21 mouse cellular contexts compared by ENCODE assay signal in the genomic region with DNA sequence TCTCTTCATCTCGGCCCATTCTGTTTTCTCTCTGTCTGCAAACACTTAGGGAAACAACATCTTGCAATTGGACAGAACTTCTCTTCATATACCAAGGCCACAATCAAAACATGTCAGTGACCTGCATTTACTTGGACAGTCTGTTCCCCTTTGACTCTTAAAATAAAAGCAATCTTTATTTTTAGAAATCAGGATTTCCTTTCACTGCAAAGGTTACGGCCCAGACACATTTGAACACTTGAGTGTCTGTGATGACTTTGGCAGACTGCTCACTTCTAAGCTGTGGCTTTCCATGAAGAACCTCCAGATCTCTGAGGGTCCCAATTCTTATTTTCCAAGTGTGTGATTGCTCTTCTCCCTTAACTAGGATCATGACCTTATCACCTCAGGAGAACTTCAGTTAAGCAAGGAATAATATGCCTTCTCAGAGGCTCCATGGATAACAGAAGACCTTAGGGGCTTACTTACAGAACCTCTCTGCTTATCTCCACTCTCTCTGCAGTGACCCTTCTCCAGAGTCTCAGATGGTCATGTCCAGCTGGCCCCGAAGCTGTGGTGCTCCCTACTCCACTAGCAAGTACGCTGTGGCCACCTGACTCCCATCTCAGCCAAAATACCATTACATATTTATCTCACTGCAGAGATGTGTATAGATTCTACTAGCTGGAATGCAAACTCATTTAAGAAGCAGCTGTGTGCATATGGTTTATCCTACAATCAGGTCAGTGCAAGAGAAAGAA.
A peak's percentile ranks its signal among the peaks of the same experiment; 100 is the strongest.
DNase-seq lines count a peak whose midpoint lies in the region; ATAC-seq and TF ChIP-seq lines count a peak whose summit lies in the region.
"Had no signal": no experiment of that assay in that cellular context is flagged by ENCODE, and none has a peak within 500 bp of the region (broad histone marks: within the 10 kb centered on the region; RNA-seq: fewer than 3 reads in every experiment).

No protein-coding gene starts in this region.

- peaks cover 16% of the 10 kb centered on the region for H3K36me3 ChIP-seq in heart, adult 2 months (ENCODE audit: control insufficient read depth, insufficient read depth, low read length)
- no peaks in the 10 kb centered on the region for H3K36me3 ChIP-seq in heart, embryonic 13.5 days
- H3K36me3 ChIP-seq: embryonic facial prominence, embryonic 15.5 days; heart, embryonic 15.5 days; hindbrain, embryonic 15.5 days; limb, embryonic 15.5 days; stomach, embryonic 15.5 days had no signal

- H3K4me1 ChIP-seq in heart, adult 2 months (ENCODE audit: control insufficient read depth, insufficient read depth, low read length): peaks cover 11% of the 10 kb centered on the region
- H3K4me1 ChIP-seq in heart, embryonic 13.5 days: peaks cover 10% of the 10 kb centered on the region
- H3K4me1 ChIP-seq: embryonic facial prominence, embryonic 15.5 days; hindbrain, embryonic 15.5 days; limb, embryonic 15.5 days; stomach, embryonic 15.5 days had no signal

- H3K27ac ChIP-seq in heart, adult 2 months: peak overlapping the region; percentile 73
- 0 out of 2 replicates have a peak overlapping the region, but pooled peaks have one; percentile 21 for H3K27ac ChIP-seq in heart, embryonic 13.5 days (replicated peaks)
- H3K27ac ChIP-seq: embryonic facial prominence, embryonic 15.5 days; heart, embryonic 15.5 days; hindbrain, embryonic 15.5 days; layer of hippocampus, adult 2 months; limb, embryonic 15.5 days; stomach, embryonic 15.5 days had no signal

- H3K4me3 ChIP-seq in heart, adult 2 months: no peak overlapping the region
- no peak overlapping the region for H3K4me3 ChIP-seq in heart, embryonic 13.5 days
- H3K4me3 ChIP-seq: embryonic facial prominence, embryonic 15.5 days; heart, embryonic 15.5 days; hindbrain, embryonic 15.5 days; layer of hippocampus, adult 2 months; limb, embryonic 15.5 days; stomach, embryonic 15.5 days had no signal

- no peak for ATAC-seq in heart, embryonic 13.5 days (ENCODE audit: extremely low read depth, insufficient number of reproducible peaks, low FRiP score, low TSS enrichment)
- ATAC-seq: forebrain, embryonic 16.5 days had no signal

- no peak for TF ChIP-seq CTCF in heart, adult 2 months (IDR thresholded peaks at IDR 0.05)

- intact Hi-C loops in heart, adult 2 months (cut with DNase I): loop anchor here (5.0 kb wide), 2 partner anchors 36 to 136 kb away; partner anchors contain the start of gene Prkd1
- intact Hi-C loops in heart, postnatal 36 days (cut with DNase I): loop anchor here (5.0 kb wide), 1 partner anchor 36 kb away; no protein-coding TSS in a partner anchor

- TF ChIP-seq EP300 in heart, adult 2 months (IDR thresholded peaks at IDR 0.05; ENCODE audit: insufficient read depth, low read depth, low read length): no peak

- no peaks in the 10 kb centered on the region for H3K27me3 ChIP-seq in heart, adult 2 months (ENCODE audit: control insufficient read depth, insufficient read depth, low read length)
- no peaks in the 10 kb centered on the region for H3K27me3 ChIP-seq in heart, embryonic 13.5 days (replicated peaks)
- H3K27me3 ChIP-seq: embryonic facial prominence, embryonic 15.5 days; heart, embryonic 15.5 days; hindbrain, embryonic 15.5 days; limb, embryonic 15.5 days; stomach, embryonic 15.5 days had no signal

- no peaks in the 10 kb centered on the region for H3K79me2 ChIP-seq in heart, adult 2 months (replicated peaks; ENCODE audit: control insufficient read depth, insufficient read depth, low read length)

- 15% methylated on average over 4 of the region's 4 CpGs for WGBS in heart, adult 2 months
- 37% methylated on average over 4 of the region's 4 CpGs for WGBS in heart, embryonic 13.5 days

- peaks cover 2% of the 10 kb centered on the region; the same call in 1 of the 2 replicates for H3K9me3 ChIP-seq in heart, embryonic 13.5 days
- H3K9me3 ChIP-seq: embryonic facial prominence, embryonic 15.5 days; heart, embryonic 15.5 days; hindbrain, embryonic 15.5 days; limb, embryonic 15.5 days; stomach, embryonic 15.5 days had no signal

- DNase-seq in heart, adult 2 months: peak; percentile 17 to 29
- DNase-seq in heart, postnatal 4 days: no peak
- peak; percentile 5 for DNase-seq in kidney, postnatal 14 days
- no peak for DNase-seq in kidney, postnatal 10 days
- DNase-seq in heart, postnatal 36 days: peak; percentile 7 to 23
- DNase-seq in adrenal gland, adult 8-10 months: no peak
- DNase-seq: adrenal gland, postnatal 36 days; B cell, adult 2 months; cerebellum, adult 18-20 months; cerebellum, postnatal 36 days; layer of hippocampus, postnatal 36 days; right cerebral cortex, postnatal 14 days; thymus, adult 2 months had no signal

- peak overlapping the region; percentile 48; the same call in 1 of the 2 replicates for H3K9ac ChIP-seq in heart, adult 2 months (ENCODE audit: low read depth, low read length)
- H3K9ac ChIP-seq in heart, embryonic 13.5 days: no peak overlapping the region
- H3K9ac ChIP-seq: embryonic facial prominence, embryonic 15.5 days; heart, embryonic 15.5 days; hindbrain, embryonic 15.5 days; limb, embryonic 15.5 days; stomach, embryonic 15.5 days had no signal

- no peak overlapping the region for H3K4me2 ChIP-seq in heart, embryonic 13.5 days
- H3K4me2 ChIP-seq: embryonic facial prominence, embryonic 15.5 days; heart, embryonic 15.5 days; hindbrain, embryonic 15.5 days; limb, embryonic 15.5 days; stomach, embryonic 15.5 days had no signal

- TF ChIP-seq POLR2A in heart, adult 2 months (IDR thresholded peaks at IDR 0.05; ENCODE audit: insufficient read depth, low read depth, low read length): no peak

Comparison
In these comparisons a context has a peak if more than half of its experiments do, and no peak if none do; other contexts are left out.
1. DNase-seq: peak in heart, adult 2 months (2 of 2), kidney, postnatal 14 days (single experiment) and heart, postnatal 36 days (2 of 2); none in heart, postnatal 4 days (single experiment), kidney, postnatal 10 days (single experiment) and adrenal gland, adult 8-10 months (single experiment).